Mouse (Mus musculus): ENCODE measurements around the gene Gm21775. TPM values are rescaled to one million over a fixed set of nuclear protein-coding genes. Genes with fewer than 3 reads are reported as not detected.

The Gm21775 gene
- not detected in 2 replicates for polyA plus RNA-seq (2012; rRNA removed; ENCODE audit: low replicate concordance)

DNA sequence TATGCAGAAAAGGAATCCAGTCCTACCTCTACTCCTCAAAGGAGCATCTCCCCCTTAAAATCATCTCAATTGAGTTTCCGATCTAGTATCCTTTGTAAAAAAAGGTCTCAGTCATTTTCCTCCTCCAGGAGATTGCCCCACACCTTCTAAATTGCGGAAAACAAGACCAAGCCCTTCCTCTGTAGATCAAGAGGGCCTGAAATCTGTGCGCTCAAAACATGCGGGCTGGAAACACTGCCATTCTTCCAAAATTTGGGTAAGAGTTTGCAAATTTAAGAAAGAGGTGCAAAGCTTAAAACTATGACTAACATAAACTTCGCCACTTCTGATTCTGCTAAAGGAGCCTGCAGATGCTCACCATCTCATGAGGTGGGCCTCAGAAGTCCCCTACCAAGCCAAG lies at the start of gene Gm21775:
Gm21775 (plus strand) TSS at position 301 of the 400 bp plus-strand sequence.

DNA sequence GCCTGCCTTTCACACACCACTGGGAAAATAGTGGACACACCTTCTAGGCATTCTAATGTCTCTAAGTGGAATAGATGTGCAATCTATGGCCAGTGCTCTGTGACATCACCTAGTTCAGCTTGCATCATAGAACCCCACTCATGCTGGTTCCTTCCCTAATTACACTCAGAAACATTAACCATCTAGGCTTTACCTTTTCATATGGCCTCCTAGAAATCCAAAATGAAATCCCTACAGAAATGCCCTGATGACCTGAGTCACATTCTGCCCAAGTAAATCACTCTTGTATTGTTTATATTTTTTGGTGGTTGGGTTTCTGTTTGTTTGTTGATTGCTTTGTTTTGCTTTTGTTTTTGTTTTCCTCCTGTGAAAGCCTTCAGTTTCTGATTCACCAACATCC lies 17.3 kb upstream of the Gm21775 start, which contains the start of gene Gm20737:
Gm20737 (minus strand) TSS at position 101 of the 400 bp plus-strand sequence.

Other genes with a start within 250 kb of the Gm21775 start
- not detected in 2 replicates for gene Gm20834, start 228.9 kb upstream of the Gm21775 start, polyA plus RNA-seq (2012; rRNA removed; ENCODE audit: low replicate concordance)
- not detected in 2 replicates for gene Gm28510, start 140.7 kb upstream of the Gm21775 start, polyA plus RNA-seq (2012; rRNA removed; ENCODE audit: low replicate concordance)
- not detected in 2 replicates for gene Gm20737, start 17.4 kb upstream of the Gm21775 start, polyA plus RNA-seq (2012; rRNA removed; ENCODE audit: low replicate concordance)
- not detected in 2 replicates for gene Gm21900, start 62.9 kb downstream of the Gm21775 start, polyA plus RNA-seq (2012; rRNA removed; ENCODE audit: low replicate concordance)
- gene Gm20777, start 199.0 kb downstream of the Gm21775 start, polyA plus RNA-seq (2012; rRNA removed; ENCODE audit: low replicate concordance) = not detected in 2 replicates